Mouse (Mus musculus) cerebellum, adult 2 months (tissue): ENCODE data around the gene Nup37.

Source experiments
- CTCF ChIP-seq: fragments of 200-500 bp; IDR thresholded peaks from 2 replicates; pipeline ENCODE4 v1.5.1; 2011; ENCODE audit warnings: low read depth, mild to moderate bottlenecking, control low read depth, low read length, moderate library complexity, borderline replicate concordance; ENCODE audit not compliant: insufficient read depth
- POLR2A ChIP-seq: fragments of 200-500 bp; IDR thresholded peaks from 2 replicates; pipeline ENCODE4 v1.6.1; 2011; ENCODE audit warnings: low read length, control low read depth, borderline replicate concordance; ENCODE audit not compliant: insufficient read depth

GRCm38 (mm10) chr10:88146187-88146586 is 605 bp upstream of the Nup37 start:
- TF ChIP-seq CTCF: no peak
- no peak for TF ChIP-seq POLR2A
